8 mouse cellular contexts compared by ENCODE assay signal in the genomic region with DNA sequence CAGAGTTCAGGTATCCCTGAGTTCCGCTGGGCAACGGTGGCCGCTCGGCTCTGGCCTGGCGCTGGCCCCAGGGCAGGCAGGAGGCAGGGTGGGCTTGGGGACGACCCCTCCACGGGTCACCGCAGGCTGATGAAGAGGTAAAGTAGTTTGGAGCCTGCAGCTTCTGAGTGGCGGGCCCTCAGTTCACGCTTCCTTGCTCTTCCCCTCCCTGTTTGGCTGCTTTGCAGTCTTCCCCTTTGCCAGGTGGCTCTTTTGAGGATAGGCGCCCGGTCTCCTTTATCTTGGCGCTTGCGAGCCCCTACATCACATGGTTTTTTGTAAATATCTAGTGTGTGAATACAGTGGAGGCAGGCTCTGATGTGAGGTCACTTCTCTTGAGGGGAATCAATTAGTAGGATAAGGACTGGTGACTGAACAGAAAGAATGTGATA. TPM values are rescaled to one million over a fixed set of nuclear protein-coding genes. Genes with fewer than 3 reads are reported as not detected.
A peak's percentile ranks its signal among the peaks of the same experiment; 100 is the strongest.
DNase-seq lines count a peak whose midpoint lies in the region; ATAC-seq and TF ChIP-seq lines count a peak whose summit lies in the region.

No protein-coding gene starts in this region.

- DNase-seq in left cerebral cortex, adult 2 months (ENCODE audit: extremely low spot score in 1 of 2, low spot score in 2 of 2) = no peak
- DNase-seq in left cerebral cortex, postnatal 4 days = no peak
- DNase-seq in adrenal gland, postnatal 36 days = no peak
- no peak for DNase-seq in cerebellum, postnatal 4 days (ENCODE audit: low spot score in 2 of 2)
- no peak for DNase-seq in right cerebral cortex, postnatal 25 days

- intact Hi-C loops in left cerebral cortex, adult 2 months (cut with DNase I) = no loop called here
- intact Hi-C loops in left cerebral cortex, postnatal 4 days (cut with DNase I) = no loop called here

- peak overlapping the region; percentile 81 for H3K27ac ChIP-seq in left cerebral cortex, adult 2 months
- peak overlapping the region; percentile 83 for H3K27ac ChIP-seq in bone marrow macrophage, adult 2 months (ENCODE audit: insufficient read depth, low read depth, low read length)

- peaks cover 25% of the 10 kb centered on the region for H3K4me1 ChIP-seq in bone marrow macrophage, adult 2 months (ENCODE audit: control insufficient read depth, insufficient read depth, low read length)

- no peak for TF ChIP-seq CTCF in left cerebral cortex, adult 2 months (IDR thresholded peaks at IDR 0.05)
- TF ChIP-seq CTCF in bone marrow macrophage, adult 2 months (IDR thresholded peaks at IDR 0.05; ENCODE audit: low read depth, low read length) = no peak

- H3K4me3 ChIP-seq in left cerebral cortex, adult 2 months = peak overlapping the region; percentile 62
- H3K4me3 ChIP-seq in bone marrow macrophage, adult 2 months (ENCODE audit: insufficient read depth, low read length) = peak overlapping the region; percentile 85

- ATAC-seq in granulocyte monocyte progenitor cell, adult 5-6 weeks (replicated peaks; ENCODE audit: poor library complexity, severe bottlenecking) = peak; percentile 28
- peak; percentile 22; the same call in 1 of the 2 replicates for ATAC-seq in megakaryocyte, adult 5-6 weeks (ENCODE audit: poor library complexity, severe bottlenecking)

- no peak for TF ChIP-seq POLR2A in bone marrow macrophage, adult 2 months (IDR thresholded peaks at IDR 0.05; ENCODE audit: borderline replicate concordance, low read depth, low read length)

RNA-seq across cellular contexts. Expression of gene Vma21, which starts 1.2 kb away (rescaled TPM):
- 10 to 100 TPM; 28.0 to 31.6 TPM for total RNA-seq in left cerebral cortex, adult 2 months (2021)
- total RNA-seq in left cerebral cortex, postnatal 4 days (2021) = 10 to 100 TPM; 27.5 to 32.8 TPM
- polyA plus RNA-seq in bone marrow macrophage, adult 2 months (2012; ENCODE audit: insufficient read depth, insufficient read length, missing spikeins) = 47.5 and 62.8 TPM in 2 replicates
- 17.5 and 22.4 TPM in 2 replicates for total RNA-seq in granulocyte monocyte progenitor cell, adult 5-6 weeks (2014; fragmentation: Nextera tagmentation)
- 12.4 and 14.8 TPM in 2 replicates for total RNA-seq in granulocyte monocyte progenitor cell, adult 5-6 weeks (2017)
- 36.9 and 37.5 TPM in 2 replicates for total RNA-seq in megakaryocyte, adult 5-6 weeks (2015)
- total RNA-seq in megakaryocyte, adult 5-6 weeks (2017) = 10.8 and 12.4 TPM in 2 replicates
- 10 to 100 TPM; 48.3 to 52.4 TPM for total RNA-seq in adrenal gland, postnatal 36 days (2021)
